Mouse (Mus musculus) cerebellum, adult (tissue): ENCODE results near the gene Myo9a.
A peak's percentile ranks its signal among the peaks of the same experiment; 100 is the strongest.

ENCODE experiments used
- ATAC-seq: cut with Nextera tagmentation; 2 replicates; pipeline ENCODE4 v1.9.2; 2017; ENCODE audit warnings: mild to moderate bottlenecking, moderate library complexity, mixed read lengths; ENCODE audit not compliant: insufficient number of reproducible peaks, low FRiP score, low TSS enrichment

Gene Myo9a

GRCm38 (mm10) chr9:59750267-59751065, at the start of gene Myo9a, which contains the start of gene Senp8:
Myo9a (plus strand) TSS chr9:59750896.
Senp8 (minus strand) TSS chr9:59750710.
- ATAC-seq = peak; percentile 76

DNA sequence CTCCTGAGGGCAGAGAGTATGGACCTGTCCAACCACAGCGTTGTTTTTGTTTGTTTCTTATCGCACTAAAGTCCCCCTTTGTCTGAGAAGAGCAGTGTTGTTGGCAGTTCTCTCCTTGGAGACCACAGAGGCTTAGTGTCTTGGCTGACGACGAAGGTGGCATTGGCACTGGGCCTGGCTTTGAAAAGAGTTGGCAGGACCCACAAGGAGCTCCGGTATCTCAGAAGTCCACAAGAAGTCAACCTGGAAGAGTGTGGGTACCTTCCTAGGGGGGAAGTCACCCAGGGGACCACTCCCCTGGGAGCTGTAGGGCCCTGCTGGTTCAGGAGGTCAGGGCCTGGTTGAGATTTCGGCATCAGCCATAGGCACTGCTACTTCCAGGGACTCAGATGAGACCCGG, 49.6 kb upstream of the Myo9a start:
- no peak for ATAC-seq

DNA sequence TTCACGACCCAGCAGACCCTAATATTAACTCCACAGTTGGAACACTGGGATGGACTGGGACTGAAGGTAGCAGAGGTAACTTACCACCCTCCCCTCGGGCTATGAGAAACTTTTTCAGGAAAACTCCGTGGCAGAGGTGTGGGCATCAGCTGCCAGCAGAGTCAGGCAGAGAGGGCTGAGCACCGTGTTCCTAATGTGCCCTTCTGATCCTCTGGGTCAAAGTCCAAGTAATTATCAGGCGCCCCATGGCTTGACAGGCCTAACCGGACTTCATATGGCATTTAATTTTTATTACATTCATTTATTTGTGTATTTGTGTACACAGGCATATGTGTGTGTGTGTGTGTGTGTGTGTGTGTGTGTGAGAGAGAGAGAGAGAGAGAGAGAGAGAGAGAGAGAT, 47.6 kb upstream of the Myo9a start:
- no peak for ATAC-seq

- ATAC-seq = no peak
Observed at GRCm38 (mm10) chr9:59706850-59707825, 43.6 kb upstream of the Myo9a start.

- no peak for ATAC-seq
Observed at GRCm38 (mm10) chr9:59709225-59709624, 41.5 kb upstream of the Myo9a start.

DNA sequence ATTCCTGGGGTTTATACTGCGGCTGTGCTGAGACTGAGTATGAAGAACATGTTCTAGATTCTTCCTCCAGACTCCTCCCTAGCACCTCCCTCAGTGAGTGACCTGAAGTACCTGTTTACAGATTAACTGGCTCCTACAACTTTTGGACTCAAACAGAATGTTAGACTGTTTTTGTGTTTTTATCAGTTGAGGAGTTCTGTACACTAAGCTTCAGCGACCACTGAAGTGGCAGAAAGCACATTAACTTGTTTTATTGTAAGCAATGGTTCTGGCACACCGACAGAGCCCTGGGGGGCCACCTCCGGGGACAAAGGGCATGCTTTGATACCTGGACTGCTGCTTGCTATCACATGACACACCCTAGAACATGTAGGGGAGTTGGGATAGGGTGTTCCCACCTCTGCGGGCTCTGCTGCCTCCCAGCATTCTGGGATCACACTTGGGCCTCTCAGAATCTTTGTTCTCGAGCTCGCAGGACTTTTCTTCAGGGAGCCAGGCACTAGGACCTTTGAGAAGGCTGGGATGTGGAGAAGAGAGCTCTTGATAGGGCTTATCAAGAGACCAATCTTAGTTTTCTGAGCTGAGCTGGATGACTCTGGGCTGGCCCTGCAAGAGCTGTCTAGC, 34.3 kb upstream of the Myo9a start:
- no peak for ATAC-seq

DNA sequence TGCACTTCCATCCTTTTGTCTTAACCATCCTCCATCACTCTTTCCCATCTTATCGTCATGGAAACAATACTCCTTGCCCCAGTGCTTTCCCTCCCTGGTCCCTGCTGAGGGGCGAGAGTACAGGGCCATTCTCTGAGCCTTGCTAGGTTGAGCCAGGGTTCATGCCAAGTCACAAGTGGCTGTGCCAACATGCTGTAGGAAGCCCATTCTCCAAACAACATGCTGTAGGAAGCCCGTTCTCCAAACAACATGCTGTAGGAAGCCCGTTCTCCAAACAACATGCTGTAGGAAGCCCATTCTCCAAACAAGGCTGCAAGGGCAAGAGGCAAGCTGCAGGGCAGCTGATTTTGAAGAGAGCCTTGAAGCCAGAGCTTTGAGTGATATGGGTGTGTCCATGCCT, 32.5 kb upstream of the Myo9a start:
- ATAC-seq = no peak

- ATAC-seq = no peak
Observed at GRCm38 (mm10) chr9:59721144-59721543, 29.6 kb upstream of the Myo9a start.

GRCm38 (mm10) chr9:59723096-59723657, 27.5 kb upstream of the Myo9a start:
- ATAC-seq = peak; percentile 64; the same call in 1 of the 2 replicates

GRCm38 (mm10) chr9:59723791-59724442, 26.8 kb upstream of the Myo9a start:
- ATAC-seq = no peak

DNA sequence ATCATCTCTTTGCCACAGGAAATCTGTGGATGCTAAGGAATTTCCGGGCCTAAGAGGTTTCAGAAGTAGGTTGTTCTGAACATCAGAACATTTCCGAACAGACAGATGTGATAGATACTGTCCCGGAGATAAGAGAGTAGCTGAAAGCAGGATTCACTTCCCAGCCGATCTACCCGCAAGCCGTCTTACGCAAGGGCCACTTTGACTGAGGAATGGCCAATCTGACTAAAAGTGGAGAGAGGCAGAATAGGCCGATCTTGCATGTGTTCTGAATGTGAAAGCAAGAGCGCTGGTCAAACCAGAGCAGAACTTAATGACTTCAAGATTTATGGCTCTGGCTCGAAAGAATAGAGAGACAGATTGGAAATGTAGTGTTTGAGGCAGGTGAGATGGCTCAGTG, 25.2 kb upstream of the Myo9a start:
- no peak for ATAC-seq

DNA sequence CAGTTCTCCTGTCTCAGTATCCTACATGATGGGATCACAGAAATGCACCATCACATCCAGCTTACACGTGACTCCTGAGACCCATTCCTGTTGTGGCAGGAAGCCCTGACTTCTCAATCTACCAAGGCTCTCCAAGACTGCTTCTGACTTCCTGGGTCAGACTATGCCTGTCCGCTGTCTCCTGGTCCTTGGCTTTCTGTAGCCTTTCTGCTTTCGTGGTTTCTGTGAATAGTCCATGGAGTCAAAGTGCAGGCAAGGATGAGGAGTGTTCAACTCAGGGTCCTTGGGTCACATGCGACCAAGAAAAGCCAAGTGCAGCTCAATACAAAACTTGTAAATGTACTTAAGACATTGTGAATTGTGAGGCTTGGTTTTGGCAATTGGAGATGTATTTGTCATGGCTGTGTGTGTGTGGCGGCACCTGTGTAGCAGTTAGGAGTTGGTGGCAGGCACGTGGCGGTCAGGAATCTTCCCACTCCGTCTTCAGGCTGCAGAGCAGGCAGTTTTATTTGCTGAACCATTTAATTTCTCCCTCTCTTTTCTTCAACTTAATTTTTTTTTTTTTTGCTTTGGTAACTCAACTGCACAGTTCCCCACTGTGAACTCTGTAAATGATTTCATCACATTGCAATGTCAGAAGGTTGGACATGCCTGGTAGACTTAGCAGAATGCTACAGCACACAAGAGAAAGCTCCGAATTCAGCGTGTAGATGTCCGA, 23.0 kb upstream of the Myo9a start:
- ATAC-seq = no peak

- no peak for ATAC-seq
Observed at GRCm38 (mm10) chr9:59731136-59731535, 19.6 kb upstream of the Myo9a start.

- ATAC-seq = no peak
Observed at GRCm38 (mm10) chr9:59733075-59733474, 17.6 kb upstream of the Myo9a start.

GRCm38 (mm10) chr9:59735394-59735793, 15.3 kb upstream of the Myo9a start:
- no peak for ATAC-seq

DNA sequence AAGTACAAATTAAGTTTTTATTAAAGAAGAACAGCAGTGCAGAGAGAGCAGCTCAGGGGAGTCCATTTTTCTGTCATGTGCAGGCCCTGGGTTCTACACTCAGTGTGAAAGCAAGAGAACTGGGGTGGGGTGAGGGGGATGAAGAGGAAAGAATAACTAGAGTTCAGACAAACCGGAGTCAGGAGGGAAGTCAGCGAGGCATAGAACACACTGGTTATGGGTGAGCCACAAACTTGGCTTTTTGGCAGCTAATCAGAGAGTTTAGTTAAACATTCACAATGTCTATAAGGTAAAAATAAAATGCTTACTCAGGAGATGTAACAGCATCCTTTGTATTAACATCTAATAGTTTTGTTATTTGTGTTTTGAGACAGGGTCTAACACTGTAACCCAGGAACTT, 10.1 kb upstream of the Myo9a start:
- ATAC-seq = no peak

- no peak for ATAC-seq
Observed at GRCm38 (mm10) chr9:59743903-59744302, 6.8 kb upstream of the Myo9a start.

GRCm38 (mm10) chr9:59748387-59748786, 2.3 kb upstream of the Myo9a start:
- no peak for ATAC-seq

DNA sequence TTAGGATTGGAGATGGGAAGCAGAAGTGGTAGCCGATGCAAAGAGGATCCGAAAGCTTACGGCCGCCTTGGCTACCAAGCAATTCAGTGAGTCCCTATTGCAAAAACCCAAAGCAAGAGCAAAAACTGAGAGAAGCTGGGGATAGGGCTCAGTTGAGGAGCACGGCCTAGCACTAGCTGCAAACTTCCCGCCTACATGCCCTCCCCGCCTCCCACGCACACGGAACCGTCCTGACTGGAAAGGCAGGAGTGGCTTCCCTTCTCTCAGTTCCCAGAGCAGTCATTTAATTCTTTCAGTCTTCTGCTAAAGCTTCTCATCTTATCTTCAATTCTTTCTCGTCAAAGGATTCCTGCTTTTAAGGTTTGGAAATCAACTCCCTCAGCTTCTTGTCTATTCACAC, 1.7 kb upstream of the Myo9a start:
- ATAC-seq = no peak
